Mouse (Mus musculus) retina, embryonic 14.5 days (tissue): ENCODE results near the gene Piga.

Source experiments
- DNase-seq: peaks from one replicate; pipeline ENCODE4 v3.0.0-alpha.2; 2015; ENCODE audit warnings: low spot score

The Piga gene

GRCm38 (mm10) chrX:164432682-164433081 lies 13.1 kb downstream of the Piga start:
- no peak for DNase-seq

GRCm38 (mm10) chrX:164436709-164437108 lies 17.1 kb downstream of the Piga start, which contains the start of gene Asb11:
Gene Asb11 (plus strand): TSS chrX:164436994.
- DNase-seq: no peak

- DNase-seq: no peak
These were observed 19.9 kb downstream of the Piga start for GRCm38 (mm10) chrX:164439462-164439861.

GRCm38 (mm10) chrX:164440140-164440539 lies 20.6 kb downstream of the Piga start:
- no peak for DNase-seq

GRCm38 (mm10) chrX:164440703-164441102 lies 21.1 kb downstream of the Piga start:
- DNase-seq: no peak

- DNase-seq: peak; percentile 1
These were observed 21.7 kb downstream of the Piga start for GRCm38 (mm10) chrX:164441306-164441705.

- DNase-seq: no peak
These were observed 26.0 kb downstream of the Piga start for GRCm38 (mm10) chrX:164445601-164446000.

- DNase-seq: no peak
These were observed 26.5 kb downstream of the Piga start for GRCm38 (mm10) chrX:164446106-164446551.

GRCm38 (mm10) chrX:164446835-164447681 lies 27.5 kb downstream of the Piga start:
- no peak for DNase-seq

GRCm38 (mm10) chrX:164447682-164448071 lies 28.1 kb downstream of the Piga start:
- no peak for DNase-seq

- DNase-seq: peak; percentile 80
These were observed 29.6 kb downstream of the Piga start for GRCm38 (mm10) chrX:164449201-164449600.

GRCm38 (mm10) chrX:164459205-164459878 lies 39.8 kb downstream of the Piga start:
- DNase-seq: no peak
